Mouse (Mus musculus): ENCODE measurements around the gene Sfmbt1. TPM values are rescaled to one million over a fixed set of nuclear protein-coding genes. Genes with fewer than 3 reads are reported as not detected.

Gene Sfmbt1
- polyA plus RNA-seq, 1 experiment from 2014 or later: 21.5 TPM

DNA sequence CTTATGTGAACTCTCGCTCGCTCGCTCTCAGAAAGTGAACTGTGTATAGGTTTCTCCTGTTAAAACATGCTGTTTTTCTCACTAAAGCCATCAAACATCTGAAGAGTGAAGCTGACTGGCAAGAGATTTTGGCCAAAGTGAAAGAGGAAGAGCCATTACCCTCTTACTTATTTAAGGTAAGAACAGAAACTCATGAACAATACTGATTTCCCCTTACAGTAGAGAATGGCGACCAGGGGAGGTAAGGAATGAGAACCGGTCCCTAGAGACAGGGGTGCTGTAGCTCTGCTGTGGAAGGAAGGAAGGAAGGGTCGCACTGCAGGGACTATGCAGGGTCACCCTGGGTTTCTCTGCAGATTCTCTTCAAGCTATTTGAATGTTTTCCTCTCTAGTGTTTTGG lies 70.0 kb downstream of the Sfmbt1 start:
- Histone ChIP-seq H3K36me3 (peaks cover 43% of the 10 kb centered on the region), H3K9me3 (no peaks in the 10 kb centered on the region), H3K27ac (no peak overlapping the region), H3K9ac (replicated peaks) (no peak overlapping the region), H3K4me3 (replicated peaks) (no peak overlapping the region), H3K27me3 (no peaks in the 10 kb centered on the region), H3K4me1 (replicated peaks) (no peaks in the 10 kb centered on the region), H3K4me2 (replicated peaks) (no peak overlapping the region)
- no peak for ATAC-seq
- WGBS: 94% methylated on average over 6 of the region's 6 CpGs

DNA sequence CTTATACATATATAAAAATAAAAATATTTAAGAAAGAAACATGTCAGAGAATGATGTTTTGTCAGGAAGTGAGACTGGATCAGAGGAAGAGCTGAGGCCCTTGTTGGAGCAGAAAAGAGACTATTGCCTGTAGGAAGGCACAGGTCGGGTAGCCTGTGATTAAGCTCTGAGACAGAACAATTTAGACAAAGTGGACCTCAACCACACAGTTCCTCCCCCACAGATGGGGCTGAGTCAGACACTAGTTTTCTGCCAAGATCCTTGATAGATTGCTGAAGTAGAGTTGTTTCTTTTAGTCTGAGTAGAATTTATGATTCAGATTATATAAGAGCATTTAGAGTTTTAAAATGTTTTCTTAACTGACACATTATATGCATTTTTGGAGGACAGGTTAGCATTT lies 74.8 kb downstream of the Sfmbt1 start:
- no peak overlapping the region for H3K4me3 ChIP-seq (replicated peaks)
- no peak overlapping the region for H3K4me2 ChIP-seq (replicated peaks)
- 68% methylated on average over 1 of the region's 1 CpGs for WGBS
- H3K9me3 ChIP-seq: no peaks in the 10 kb centered on the region
- ATAC-seq: no peak
- no peak overlapping the region for H3K27ac ChIP-seq
- no peak overlapping the region for H3K9ac ChIP-seq (replicated peaks)
- H3K36me3 ChIP-seq: peaks cover 45% of the 10 kb centered on the region
- H3K4me1 ChIP-seq (replicated peaks): no peaks in the 10 kb centered on the region
- H3K27me3 ChIP-seq: no peaks in the 10 kb centered on the region

DNA sequence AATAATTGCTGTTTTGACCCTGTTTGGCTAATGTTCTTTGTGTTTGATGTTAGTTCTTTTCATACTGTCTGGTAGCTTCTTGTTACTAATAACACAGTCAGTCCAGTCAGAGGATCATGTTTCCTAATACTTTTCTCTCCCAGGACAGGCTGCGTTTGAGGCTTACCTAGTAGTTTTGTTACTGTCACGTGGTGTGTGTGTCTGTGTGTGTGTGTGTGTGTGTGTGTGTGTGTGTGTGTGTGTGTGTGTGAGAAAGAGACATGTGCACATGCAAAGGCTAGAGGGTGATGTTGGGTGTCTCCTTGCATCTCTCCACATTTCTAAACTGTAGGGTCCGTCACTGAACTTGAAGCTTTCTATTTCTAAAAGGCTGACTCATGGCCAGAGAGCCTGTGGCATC lies 78.2 kb downstream of the Sfmbt1 start:
- no peak overlapping the region for H3K4me2 ChIP-seq (replicated peaks)
- H3K9ac ChIP-seq (replicated peaks): no peak overlapping the region
- WGBS: 85% methylated on average over 3 of the region's 3 CpGs
- no peak for ATAC-seq
- H3K4me1 ChIP-seq (replicated peaks): no peaks in the 10 kb centered on the region
- H3K4me3 ChIP-seq (replicated peaks): no peak overlapping the region
- H3K27me3 ChIP-seq: no peaks in the 10 kb centered on the region
- H3K36me3 ChIP-seq: peaks cover 35% of the 10 kb centered on the region
- no peak overlapping the region for H3K27ac ChIP-seq
- no peaks in the 10 kb centered on the region for H3K9me3 ChIP-seq

DNA sequence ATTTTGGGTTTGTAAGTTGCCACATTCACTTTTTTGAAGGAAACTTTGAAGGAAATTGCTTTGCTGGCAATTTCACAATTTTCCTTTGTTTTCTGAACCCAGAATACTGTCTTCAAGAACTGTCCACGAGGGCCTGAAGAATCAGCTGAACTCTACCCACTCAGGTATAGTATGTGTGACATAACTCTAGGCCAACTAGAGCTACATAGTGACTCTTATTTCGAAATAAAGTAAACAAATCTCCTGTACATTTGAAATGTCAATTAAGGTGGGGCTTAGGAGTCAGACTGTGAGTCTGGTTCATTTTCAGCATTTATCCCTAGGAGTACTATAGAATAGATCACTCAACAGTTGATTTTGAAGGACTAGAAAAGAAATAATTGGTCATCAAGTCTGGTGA lies 87.1 kb downstream of the Sfmbt1 start:
- Histone ChIP-seq H3K4me1 (replicated peaks) (no peaks in the 10 kb centered on the region), H3K9ac (replicated peaks) (no peak overlapping the region), H3K4me3 (replicated peaks) (no peak overlapping the region), H3K27ac (no peak overlapping the region), H3K36me3 (peaks cover 41% of the 10 kb centered on the region), H3K27me3 (no peaks in the 10 kb centered on the region), H3K4me2 (replicated peaks) (no peak overlapping the region), H3K9me3 (no peaks in the 10 kb centered on the region)
- ATAC-seq: no peak
- 91% methylated on average over 2 of the region's 2 CpGs for WGBS

DNA sequence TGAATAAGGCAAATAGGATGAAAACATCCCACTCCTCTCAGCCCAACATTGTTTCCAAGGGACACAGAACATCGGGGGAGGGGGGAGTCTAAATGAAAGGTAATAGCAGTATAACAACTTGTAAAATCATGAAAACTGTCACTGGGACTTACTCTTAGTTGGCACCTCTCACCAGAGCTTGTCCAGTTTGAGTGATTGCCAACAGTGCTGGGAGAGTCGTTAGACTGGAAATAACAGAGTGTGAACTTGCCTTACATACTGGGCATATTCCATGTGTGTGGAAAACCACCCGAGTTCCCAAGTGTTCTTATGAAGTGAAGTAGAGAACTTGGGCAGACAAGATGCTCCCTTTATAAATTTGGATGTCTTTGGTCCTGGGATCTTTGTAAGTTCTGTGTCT lies 106.5 kb downstream of the Sfmbt1 start:
- WGBS: 93% methylated on average over 3 of the region's 3 CpGs
- no peaks in the 10 kb centered on the region for H3K9me3 ChIP-seq
- no peak overlapping the region for H3K27ac ChIP-seq
- H3K4me1 ChIP-seq (replicated peaks): peaks cover 6% of the 10 kb centered on the region
- H3K4me2 ChIP-seq (replicated peaks): no peak overlapping the region
- H3K36me3 ChIP-seq: peaks cover 32% of the 10 kb centered on the region
- no peak overlapping the region for H3K4me3 ChIP-seq (replicated peaks)
- ATAC-seq: no peak
- no peaks in the 10 kb centered on the region for H3K27me3 ChIP-seq
- H3K9ac ChIP-seq (replicated peaks): no peak overlapping the region

DNA sequence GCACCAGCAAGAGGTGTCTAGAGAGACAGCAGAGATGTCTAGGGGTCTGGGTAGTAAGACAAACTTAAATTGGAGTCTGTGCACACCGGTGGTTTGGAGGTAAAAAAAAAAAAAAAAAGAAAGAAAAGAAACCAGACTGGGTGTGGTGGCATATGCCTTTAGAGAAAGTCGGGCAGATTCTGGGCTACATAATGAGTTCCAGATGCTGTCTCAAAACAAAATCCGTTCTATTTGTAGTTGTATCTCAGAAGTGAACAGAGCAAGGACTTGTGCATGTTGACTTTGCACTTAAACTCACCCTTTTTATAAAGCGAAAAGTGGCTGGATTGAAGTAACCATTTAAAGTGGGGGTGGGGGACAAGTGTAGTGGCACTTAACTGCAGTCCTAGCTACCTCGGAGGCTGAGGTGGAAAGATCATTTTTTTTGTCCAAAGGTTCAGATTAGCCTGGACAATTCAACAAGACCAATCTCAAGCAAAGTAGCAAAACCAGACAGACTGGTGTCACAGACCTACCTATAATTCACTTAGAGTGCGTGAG lies 109.9 kb downstream of the Sfmbt1 start:
- 74% methylated on average over 6 of the region's 6 CpGs for WGBS
- no peaks in the 10 kb centered on the region for H3K27me3 ChIP-seq
- H3K4me2 ChIP-seq (replicated peaks): no peak overlapping the region
- H3K36me3 ChIP-seq: peaks cover 4% of the 10 kb centered on the region
- no peak overlapping the region for H3K27ac ChIP-seq
- no peak overlapping the region for H3K4me3 ChIP-seq (replicated peaks)
- H3K9me3 ChIP-seq: no peaks in the 10 kb centered on the region
- peaks cover 22% of the 10 kb centered on the region for H3K4me1 ChIP-seq (replicated peaks)
- H3K9ac ChIP-seq (replicated peaks): no peak overlapping the region
- ATAC-seq: no peak

DNA sequence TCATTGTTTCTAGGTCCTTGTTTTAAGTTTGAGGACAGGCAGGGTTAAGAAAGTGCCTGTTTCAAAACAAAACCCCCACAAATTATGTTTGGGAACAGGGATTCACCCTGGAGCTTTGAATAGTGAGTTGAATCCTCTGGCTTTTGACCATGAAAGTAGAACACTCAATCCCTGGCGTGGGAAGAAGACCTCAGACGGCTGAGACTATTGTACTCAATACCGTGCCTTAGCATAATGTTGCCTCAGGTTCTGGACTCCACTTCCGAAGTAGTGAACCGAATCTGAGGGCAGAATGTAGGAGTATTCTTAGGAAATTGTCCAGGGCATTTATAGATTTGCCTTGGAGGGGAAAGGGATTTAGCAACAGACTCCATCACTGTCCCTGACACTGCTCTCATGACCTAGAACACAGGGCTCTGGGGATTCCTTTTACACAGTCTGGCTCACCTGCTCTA lies 110.4 kb downstream of the Sfmbt1 start:
- peak overlapping the region; percentile 82 for H3K4me3 ChIP-seq (replicated peaks)
- H3K9me3 ChIP-seq: no peaks in the 10 kb centered on the region
- H3K4me2 ChIP-seq (replicated peaks): peak overlapping the region; percentile 82
- peak overlapping the region; percentile 89 for H3K9ac ChIP-seq (replicated peaks)
- no peaks in the 10 kb centered on the region for H3K27me3 ChIP-seq
- ATAC-seq: 0 out of 2 replicates have a peak, but pooled peaks have one; percentile 9
- no peak overlapping the region for H3K27ac ChIP-seq
- WGBS: 37% methylated on average over 5 of the region's 5 CpGs
- H3K4me1 ChIP-seq (replicated peaks): peaks cover 22% of the 10 kb centered on the region
- peaks cover 3% of the 10 kb centered on the region; the same call in 1 of the 2 replicates for H3K36me3 ChIP-seq

DNA sequence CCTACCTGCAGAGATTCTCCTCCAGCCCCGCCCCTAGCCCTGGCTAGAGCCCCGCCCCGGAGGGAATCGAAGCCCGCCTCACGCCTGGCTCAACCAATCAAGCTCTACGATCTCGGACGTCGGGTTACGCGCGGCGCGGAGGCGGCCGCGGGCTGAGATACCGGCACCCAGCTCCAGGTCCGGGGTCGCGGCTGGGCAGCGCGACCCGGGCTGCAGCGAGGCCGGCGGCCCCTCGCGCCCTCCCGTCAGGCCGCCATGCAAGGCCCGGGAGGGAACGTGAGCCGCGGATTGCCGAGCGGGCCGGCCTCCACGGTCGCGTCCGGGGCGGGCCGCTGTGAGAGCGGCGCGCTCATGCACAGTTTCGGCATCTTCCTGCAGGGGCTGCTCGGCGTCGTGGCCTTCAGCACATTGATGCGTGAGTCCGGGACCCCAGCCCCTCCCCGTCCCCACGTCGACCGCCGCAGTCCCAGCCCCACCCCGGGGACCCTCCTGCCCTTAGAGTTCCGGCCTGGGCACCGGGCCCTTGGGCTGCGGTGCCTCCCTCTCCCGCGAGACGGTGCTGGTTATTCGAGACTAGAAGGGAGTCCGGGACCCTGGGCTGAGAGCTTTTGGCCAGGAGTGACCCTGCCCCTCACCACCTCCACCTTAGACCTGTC lies 111.0 kb downstream of the Sfmbt1 start, which contains the start of gene Tmem110:
Gene Tmem110, plus strand, starts transcription at position 115 of the 656 bp plus-strand sequence.
- H3K36me3 ChIP-seq: peaks cover 3% of the 10 kb centered on the region; the same call in 1 of the 2 replicates
- peak; percentile 98 for ATAC-seq
- H3K4me3 ChIP-seq (replicated peaks): peak within 1 kb of the TSS; percentile 82
- H3K27me3 ChIP-seq: no peaks in the 10 kb centered on the region
- peak within 1 kb of the TSS; percentile 89 for H3K9ac ChIP-seq (replicated peaks)
- peak within 1 kb of the TSS; percentile 75 for H3K27ac ChIP-seq
- H3K4me1 ChIP-seq (replicated peaks): peaks cover 22% of the 10 kb centered on the region
- WGBS: under 1% methylated on average over 67 of the region's 68 CpGs
- H3K9me3 ChIP-seq: no peaks in the 10 kb centered on the region
- H3K4me2 ChIP-seq (replicated peaks): peak within 1 kb of the TSS; percentile 82

DNA sequence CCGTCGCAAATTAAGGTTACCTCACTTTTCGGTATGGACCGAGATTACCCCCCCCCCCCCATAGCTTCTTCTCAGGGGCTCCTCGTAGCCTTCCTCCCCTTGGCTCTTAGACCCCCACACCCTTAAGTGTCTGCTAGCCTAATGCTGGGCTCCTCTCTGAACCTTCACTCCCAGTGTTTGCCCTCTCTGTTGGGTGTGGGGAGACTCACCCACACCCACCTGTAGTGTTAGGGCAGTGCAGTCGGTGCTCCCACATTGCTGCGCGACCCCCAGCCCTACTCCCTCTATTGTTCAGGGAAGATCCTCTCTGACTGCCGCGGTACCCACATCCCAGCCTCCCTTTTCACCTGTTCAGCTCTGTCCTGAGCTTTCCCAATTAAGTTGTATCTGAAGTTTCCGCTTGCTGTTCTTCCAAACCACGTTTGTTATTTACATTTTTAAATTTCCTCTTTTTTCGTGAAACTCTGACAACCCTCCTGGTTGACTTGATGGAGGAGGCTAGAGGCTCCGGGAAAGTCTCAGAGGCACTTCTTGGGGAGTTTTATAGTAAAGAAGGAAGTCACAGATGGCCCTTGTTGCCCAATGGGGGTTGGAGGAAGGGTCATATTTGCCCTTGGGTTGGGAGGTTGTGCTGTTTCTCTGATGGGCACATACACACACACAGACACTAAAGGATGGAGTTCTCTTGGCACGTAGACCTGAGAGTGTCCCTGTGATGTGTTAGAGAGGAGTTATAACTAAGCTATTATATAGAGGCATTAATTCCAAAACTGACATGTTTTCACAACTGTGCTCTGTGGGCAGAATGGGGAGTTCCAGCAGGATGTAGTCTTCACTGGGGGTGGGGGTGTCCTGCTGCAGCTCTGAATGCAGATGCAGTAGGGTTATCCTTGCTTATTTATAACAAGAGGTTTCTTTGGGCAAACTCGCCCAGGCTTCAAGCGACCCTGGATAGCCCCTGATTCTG lies 111.8 kb downstream of the Sfmbt1 start:
- ATAC-seq: peak; percentile 48
- peak overlapping the region; percentile 89 for H3K9ac ChIP-seq (replicated peaks)
- 20% methylated on average over 17 of the region's 17 CpGs for WGBS
- H3K4me2 ChIP-seq (replicated peaks): peak overlapping the region; percentile 82
- H3K27me3 ChIP-seq: no peaks in the 10 kb centered on the region
- H3K9me3 ChIP-seq: no peaks in the 10 kb centered on the region
- H3K4me1 ChIP-seq (replicated peaks): peaks cover 22% of the 10 kb centered on the region
- no peaks in the 10 kb centered on the region; the same call in 1 of the 2 replicates for H3K36me3 ChIP-seq
- H3K4me3 ChIP-seq (replicated peaks): peak overlapping the region; percentile 82
- H3K27ac ChIP-seq: no peak overlapping the region

DNA sequence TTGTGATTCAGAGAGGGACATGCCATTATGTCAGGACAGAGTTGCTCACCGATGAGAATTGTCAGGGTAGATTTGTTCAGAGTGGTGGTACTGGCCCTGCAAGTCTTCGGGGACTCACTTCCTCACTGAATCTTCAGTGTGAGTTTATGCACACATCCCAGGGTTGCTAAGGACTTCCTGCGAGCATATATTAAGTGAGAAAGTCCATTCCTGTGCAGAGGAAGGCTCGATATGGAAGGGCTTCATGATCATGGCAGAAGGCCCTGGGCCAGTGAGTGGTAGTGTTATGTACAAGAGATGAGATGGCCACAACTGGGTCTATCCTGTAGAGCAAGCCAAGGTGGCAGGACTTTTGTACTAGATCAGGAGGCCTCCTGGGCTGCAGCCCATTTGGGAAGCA lies 112.8 kb downstream of the Sfmbt1 start:
- Histone ChIP-seq H3K9ac (replicated peaks) (no peak overlapping the region), H3K4me3 (replicated peaks) (no peak overlapping the region), H3K27ac (no peak overlapping the region), H3K36me3 (no peaks in the 10 kb centered on the region), H3K27me3 (no peaks in the 10 kb centered on the region), H3K9me3 (no peaks in the 10 kb centered on the region), H3K4me2 (replicated peaks) (no peak overlapping the region), H3K4me1 (replicated peaks) (peaks cover 24% of the 10 kb centered on the region)
- ATAC-seq: no peak
- WGBS: 82% methylated on average over 4 of the region's 4 CpGs

DNA sequence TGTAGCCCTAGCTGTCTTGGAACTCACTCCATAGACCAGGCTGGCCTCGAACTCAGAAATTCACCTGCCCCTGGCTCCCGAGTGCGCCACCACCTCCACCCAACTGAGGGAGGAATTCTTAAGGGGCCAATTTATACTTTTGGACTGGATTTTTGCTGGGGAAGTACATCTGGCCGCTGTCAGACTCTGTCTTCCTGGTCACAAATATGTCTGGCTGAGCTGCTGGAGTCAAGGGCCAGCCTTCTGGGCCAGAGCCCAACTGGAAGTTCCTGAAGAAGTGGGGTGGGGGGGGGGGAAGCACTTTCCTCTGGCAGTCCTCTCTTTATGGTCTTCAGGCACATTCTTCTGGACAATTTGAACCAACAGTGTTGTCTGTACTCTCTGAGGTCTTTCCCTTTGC lies 113.4 kb downstream of the Sfmbt1 start:
- H3K4me1 ChIP-seq (replicated peaks): peaks cover 24% of the 10 kb centered on the region
- no peaks in the 10 kb centered on the region for H3K9me3 ChIP-seq
- H3K4me3 ChIP-seq (replicated peaks): no peak overlapping the region
- H3K36me3 ChIP-seq: no peaks in the 10 kb centered on the region
- no peak overlapping the region for H3K4me2 ChIP-seq (replicated peaks)
- no peaks in the 10 kb centered on the region for H3K27me3 ChIP-seq
- 96% methylated on average over 4 of the region's 4 CpGs for WGBS
- H3K27ac ChIP-seq: no peak overlapping the region
- no peak for ATAC-seq
- H3K9ac ChIP-seq (replicated peaks): no peak overlapping the region
